Mouse (Mus musculus) ovary, postnatal 10 days (tissue): ENCODE results near the gene Ush1g.

Source experiments
- DNase-seq: peaks from one replicate; pipeline ENCODE4 v3.0.0; 2022; ENCODE audit warnings: low spot score

Gene Ush1g

DNA sequence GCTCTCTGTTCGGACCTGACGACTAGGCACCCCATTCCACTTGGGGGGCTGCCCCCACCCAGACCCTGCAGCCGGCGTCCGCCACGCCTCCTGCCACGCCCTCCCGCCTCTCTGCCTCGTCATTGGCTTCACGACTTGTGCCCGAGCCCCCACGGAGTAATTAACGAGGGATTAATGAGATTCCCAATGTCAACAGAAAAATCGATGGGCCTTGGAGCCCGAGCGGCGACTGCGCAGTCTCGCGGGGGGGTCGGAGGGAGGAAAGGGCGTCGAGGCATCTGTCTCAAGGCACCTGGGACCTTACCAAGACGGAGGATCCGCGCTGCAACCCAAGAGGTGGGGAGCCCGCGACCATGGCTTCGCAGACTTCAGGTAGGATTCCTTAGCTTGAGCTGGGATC, 12.7 kb upstream of the Ush1g start, which contains the start of gene Otop3:
TSS of gene Otop3 (plus strand) at position 201 of the 400 bp plus-strand sequence.
- no peak for DNase-seq

GRCm38 (mm10) chr11:115329339-115329738, 7.5 kb upstream of the Ush1g start:
- no peak for DNase-seq

DNA sequence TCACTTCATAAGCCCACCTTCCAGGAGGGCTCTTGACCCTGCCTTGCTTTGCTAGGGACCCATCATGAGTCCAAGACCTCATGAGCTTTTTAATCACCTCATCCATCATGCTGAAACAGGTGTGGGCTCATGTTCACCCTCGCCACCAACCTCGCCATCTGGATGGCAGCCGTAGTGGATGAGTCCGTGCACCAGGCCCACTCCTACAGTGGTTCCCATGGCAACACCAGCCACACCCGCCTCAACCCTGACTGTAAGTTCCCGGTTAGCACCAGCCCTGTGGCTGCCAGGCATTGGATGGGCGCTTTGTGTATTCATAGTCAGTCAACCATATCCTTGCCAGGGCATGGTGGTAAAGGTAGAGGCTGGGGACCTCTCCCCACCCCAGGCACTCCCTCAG, 4.9 kb upstream of the Ush1g start:
- no peak for DNase-seq

- DNase-seq, result no peak
These were observed 1.5 kb upstream of the Ush1g start for GRCm38 (mm10) chr11:115323354-115323753.

- DNase-seq, result no peak
These were observed 2.0 kb downstream of the Ush1g start for GRCm38 (mm10) chr11:115319704-115320383.

- DNase-seq, result no peak
These were observed 3.4 kb downstream of the Ush1g start for GRCm38 (mm10) chr11:115318245-115319027.

DNA sequence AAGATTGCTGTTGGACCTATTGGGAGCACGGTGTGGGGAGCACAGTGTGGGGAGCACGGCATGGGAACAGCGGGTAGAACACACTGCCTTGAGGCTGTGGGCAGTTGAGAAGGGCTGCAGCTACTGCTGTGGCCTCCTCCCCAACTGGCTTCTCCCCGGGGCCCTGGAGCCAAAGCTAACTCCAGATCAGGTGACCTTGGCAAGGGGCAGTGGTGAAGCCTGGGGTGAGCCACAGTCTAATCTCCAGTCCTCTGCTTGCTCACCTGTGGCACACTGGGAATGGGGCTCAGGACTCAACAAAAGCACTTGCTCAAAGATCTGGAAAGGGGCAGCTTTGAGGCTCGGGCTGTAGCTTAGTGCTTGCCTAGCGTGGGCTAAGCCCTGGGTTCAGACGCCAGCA, 4.6 kb downstream of the Ush1g start:
- no peak for DNase-seq

GRCm38 (mm10) chr11:115314249-115314648, 7.6 kb downstream of the Ush1g start:
- no peak for DNase-seq

DNA sequence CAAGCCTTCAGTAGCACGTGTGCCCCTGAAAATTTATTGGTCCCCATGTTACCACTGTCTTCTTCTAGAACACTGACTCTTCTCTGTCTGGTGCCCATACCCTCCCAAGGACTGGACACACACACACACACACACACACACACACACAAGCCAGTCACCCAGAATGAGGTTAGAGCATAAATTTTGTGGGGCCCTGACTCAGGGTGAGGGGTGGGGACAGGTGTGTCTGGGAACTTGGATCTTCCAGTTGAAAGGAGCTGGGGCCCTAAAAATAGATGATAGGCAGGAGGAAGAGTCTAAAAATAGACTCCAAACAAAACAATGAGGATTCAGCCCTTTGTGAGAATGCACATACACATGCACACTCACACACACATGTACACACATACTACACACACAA, 13.1 kb downstream of the Ush1g start:
- no peak for DNase-seq

DNA sequence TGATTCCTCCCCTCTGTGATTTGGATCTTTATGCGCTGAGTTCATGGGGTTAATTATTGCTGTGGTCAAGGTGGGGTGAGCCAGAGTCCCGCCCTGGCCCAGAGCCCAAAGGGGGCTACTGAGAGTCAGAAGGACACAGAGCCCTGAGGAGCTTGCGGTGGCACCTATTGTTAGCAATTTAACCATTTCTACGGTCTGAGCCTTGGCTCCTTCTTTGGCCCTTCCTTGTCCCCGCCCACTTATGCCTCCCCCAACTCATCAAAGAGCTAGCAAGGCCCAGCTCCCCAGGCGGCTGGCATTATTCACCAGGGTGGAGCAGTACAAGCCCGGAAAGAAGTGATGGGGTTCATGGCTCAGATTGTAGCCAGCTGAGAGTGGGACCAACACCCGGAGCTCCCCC, 15.0 kb downstream of the Ush1g start, which contains the start of gene Otop2:
TSS of gene Otop2 (plus strand) at position 301 of the 400 bp plus-strand sequence.
- DNase-seq, result no peak

GRCm38 (mm10) chr11:115303167-115303566, 18.7 kb downstream of the Ush1g start:
- no peak for DNase-seq

- DNase-seq, result no peak
These were observed 20.5 kb downstream of the Ush1g start for GRCm38 (mm10) chr11:115301351-115301750.

- no peak for DNase-seq
These were observed 21.1 kb downstream of the Ush1g start for GRCm38 (mm10) chr11:115300745-115301144.

DNA sequence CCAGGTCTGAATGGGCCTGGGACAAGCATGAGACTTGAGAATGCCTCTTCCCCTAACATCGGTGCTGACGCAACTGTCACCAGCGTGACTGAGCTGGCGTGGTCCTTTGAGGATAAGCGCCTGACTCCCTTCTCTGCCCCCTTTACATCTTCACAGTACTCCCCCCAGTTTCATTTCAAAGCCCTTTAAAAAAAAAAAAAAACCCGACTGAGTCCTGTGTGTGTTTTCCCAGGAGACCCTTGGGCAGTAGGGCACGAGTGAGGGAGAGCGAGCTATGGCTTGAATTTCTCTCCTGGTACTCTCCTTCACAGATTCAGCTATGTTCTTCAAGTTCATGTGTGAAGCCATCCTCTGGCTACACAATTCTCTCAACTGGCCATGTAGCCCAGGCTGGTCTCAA, 23.7 kb downstream of the Ush1g start:
- DNase-seq, result no peak

DNA sequence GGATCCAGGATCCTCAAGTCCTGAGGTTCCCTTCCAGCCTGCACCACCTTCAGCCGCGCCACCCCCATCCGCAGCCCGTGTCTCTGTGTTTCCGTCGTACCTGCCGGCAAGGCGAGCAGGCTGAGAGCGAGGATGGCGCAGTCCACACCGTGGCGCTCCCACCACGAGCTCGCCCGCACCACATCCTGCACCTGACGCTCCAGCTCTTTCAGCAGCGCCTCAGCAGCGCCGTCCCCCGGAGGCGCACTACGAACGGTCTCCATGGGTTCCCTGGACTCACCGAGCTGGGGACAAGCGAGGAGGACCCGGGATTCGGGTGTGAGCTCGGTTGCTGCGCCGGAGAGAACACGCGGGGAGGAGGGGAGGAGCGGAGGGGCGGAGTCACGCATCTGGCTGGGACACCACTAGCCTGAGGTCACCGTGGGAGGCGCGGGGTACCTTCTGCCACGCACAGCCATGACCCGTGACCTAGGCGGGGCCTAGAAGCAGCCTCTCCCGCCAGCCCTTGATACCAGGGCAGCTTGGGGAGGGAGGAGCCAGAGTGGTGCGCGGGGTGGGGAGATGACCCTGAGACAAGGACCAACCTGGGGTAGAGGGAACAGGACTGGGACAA, 24.5 kb downstream of the Ush1g start, which contains the start of gene Fads6:
TSS of gene Fads6 (minus strand) at position 450 of the 613 bp plus-strand sequence.
- no peak for DNase-seq

DNA sequence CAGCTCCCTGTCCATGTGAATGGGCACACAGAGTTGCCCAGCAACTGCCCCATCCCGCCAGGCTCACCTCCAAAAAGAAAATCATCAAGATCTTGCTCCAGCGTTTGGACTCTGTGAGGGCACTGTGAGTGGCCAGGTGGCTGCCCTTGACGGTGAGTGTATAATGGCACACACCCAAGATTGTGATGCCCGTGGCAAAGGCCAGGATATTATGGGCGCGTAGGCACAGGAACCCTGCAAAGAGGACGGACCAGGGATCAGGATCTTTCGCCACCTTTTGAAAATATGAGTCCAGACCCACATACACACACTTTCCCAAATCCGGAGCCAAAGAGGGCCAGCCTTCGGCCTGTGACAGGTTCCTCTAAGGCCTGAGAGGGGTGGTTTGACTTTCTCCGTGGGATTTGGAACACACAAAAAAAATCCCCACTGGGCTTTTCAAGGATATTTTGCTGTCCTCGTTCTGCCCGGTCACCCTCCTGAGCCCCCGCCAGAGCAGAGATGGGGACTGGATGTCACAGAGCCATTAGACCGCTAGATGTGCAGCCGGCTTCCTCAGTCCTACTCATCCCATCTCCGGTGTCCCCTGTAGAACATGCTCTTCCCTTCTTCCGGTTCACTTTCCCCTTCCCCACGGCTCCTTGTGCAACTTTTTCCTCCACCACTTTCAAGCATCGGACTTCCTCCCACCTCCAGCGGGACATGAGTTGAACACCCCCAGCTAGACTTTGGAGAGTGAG, 25.2 kb downstream of the Ush1g start:
- DNase-seq, result no peak

GRCm38 (mm10) chr11:115295939-115296338, 25.9 kb downstream of the Ush1g start:
- DNase-seq, result no peak

DNA sequence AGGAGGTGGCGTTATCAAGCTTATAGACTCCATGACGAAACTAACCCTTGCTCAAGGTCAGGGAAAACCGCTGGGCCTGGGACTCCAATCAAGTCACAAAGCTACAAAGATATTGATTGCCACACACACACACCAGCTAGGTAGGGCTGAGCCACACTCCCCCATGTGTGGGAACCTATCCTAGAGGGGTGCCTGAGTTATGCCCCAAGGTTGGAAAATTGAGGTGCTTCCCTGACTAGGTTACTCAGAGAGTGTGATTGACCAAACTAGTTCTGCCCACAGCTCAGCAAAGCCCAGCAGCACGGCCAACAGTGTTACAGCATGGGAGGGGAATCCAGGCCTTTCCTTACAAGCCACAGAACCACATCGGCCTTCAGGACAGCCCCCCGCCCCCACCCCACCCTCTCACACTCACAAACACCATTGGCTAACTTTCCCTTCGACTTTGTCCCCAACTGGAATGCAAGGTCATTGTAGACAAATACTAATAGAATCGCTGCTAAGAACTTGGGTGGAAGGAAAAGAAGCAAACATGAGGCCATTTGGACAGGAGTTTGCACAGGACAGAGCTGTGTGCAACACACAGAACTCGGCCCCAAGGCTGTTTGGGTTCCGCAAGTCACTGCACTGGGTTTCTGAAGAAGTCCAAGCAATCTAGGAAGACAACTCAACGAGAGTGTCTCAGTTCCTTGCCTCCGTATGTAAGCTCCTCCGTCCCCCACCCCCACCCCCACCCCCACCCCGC, 29.0 kb downstream of the Ush1g start:
- no peak for DNase-seq

DNA sequence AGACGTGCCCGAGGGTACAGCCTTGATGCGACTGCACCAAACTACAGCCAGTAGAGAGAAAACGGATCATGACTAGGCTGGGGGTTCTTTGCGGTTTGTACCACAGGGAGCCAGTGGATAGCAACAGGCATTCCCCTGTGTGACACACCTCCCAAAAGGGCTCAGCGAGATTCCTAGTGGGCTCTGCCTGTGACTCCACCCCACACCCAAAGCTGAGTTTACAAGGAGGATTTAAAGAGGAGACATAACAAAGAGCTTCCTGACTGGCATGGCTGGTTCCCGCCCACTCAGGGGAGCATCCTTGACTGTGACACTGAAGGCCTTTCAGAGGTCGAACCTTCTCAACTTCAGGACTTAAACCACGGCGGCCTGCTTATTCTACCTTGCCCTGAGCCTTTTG, 30.3 kb downstream of the Ush1g start:
- DNase-seq, result no peak

DNA sequence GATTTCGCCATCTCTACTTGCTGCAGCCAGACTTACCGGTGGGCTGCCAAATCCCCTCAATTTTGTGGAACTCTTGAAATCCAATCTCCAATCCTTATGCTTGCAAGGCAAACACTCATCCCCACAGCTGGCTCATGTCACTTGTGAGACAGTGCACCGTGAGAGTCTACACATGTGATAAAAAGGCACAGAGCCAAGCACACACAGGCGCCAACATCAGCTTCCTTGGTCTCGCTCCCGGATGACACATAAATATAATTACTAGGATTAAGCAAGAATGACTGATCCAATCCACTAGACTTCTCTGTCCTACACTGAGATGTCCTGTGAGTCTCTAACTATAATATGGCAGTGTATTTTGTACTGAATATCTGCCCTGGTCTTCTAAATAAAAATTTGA, 30.9 kb downstream of the Ush1g start:
- DNase-seq, result no peak

GRCm38 (mm10) chr11:115290314-115290713, 31.5 kb downstream of the Ush1g start:
- DNase-seq, result no peak
